Mouse (Mus musculus) forebrain, embryonic 12.5 days (tissue): ENCODE results near the gene Olfr557. TPM values are rescaled to one million over a fixed set of nuclear protein-coding genes. Genes with fewer than 3 reads are reported as not detected.

Experiments used
- ATAC-seq: fragments of 200-750 bp; cut with Nextera tagmentation; 2 replicates; pipeline ENCODE4 v1.8.0; 2017; ENCODE audit warnings: moderate TSS enrichment; ENCODE audit not compliant: low FRiP score
- H3K27ac ChIP-seq: fragments of 300-500 bp; sonication (generic); 2 replicates; pipeline ENCODE4 v1.5.1; 2016; ENCODE audit warnings: mild to moderate bottlenecking
- H3K27me3 ChIP-seq: fragments of 300-500 bp; sonication (generic); 2 replicates; pipeline ENCODE4 v1.6.1; 2016; ENCODE audit warnings: mild to moderate bottlenecking
- H3K36me3 ChIP-seq: fragments of 300-500 bp; sonication (generic); replicated peaks from 2 replicates; pipeline ENCODE4 v1.6.1; 2016; ENCODE audit warnings: mild to moderate bottlenecking
- H3K4me1 ChIP-seq: fragments of 300-500 bp; sonication (generic); 2 replicates; pipeline ENCODE4 v1.6.1; 2016
- H3K4me2 ChIP-seq: fragments of 300-500 bp; sonication (generic); 2 replicates; pipeline ENCODE4 v1.6.1; 2016; ENCODE audit warnings: mild to moderate bottlenecking, moderate library complexity
- H3K4me3 ChIP-seq: fragments of 300-500 bp; sonication (generic); replicated peaks from 2 replicates; pipeline ENCODE4 v1.5.1; 2016; ENCODE audit warnings: mild to moderate bottlenecking
- H3K9ac ChIP-seq: fragments of 300-500 bp; sonication (generic); 2 replicates; pipeline ENCODE4 v1.6.1; 2016; ENCODE audit warnings: mild to moderate bottlenecking
- H3K9me3 ChIP-seq: fragments of 300-500 bp; sonication (generic); 2 replicates; pipeline ENCODE4 v1.6.1; 2016
- WGBS: fragments of 180-500 bp; shearing (Covaris S2); methylation state at CpG from one replicate; pipeline ENCODE4 v1.1.7; 2016; 5-methylcytosine and 5-hydroxymethylcytosine counted together
- polyA plus RNA-seq: library from polyadenylated mRNA; unstranded; fragments of >200 nt; fragmentation: Nextera tagmentation; extraction: Ambion mirVana; gene quantifications from 2 replicates; pipeline ENCODE4 v1.2.1, GENCODE M21; 2016

The Olfr557 gene
- polyA plus RNA-seq, 1 experiment from 2014 or later, result not detected

DNA sequence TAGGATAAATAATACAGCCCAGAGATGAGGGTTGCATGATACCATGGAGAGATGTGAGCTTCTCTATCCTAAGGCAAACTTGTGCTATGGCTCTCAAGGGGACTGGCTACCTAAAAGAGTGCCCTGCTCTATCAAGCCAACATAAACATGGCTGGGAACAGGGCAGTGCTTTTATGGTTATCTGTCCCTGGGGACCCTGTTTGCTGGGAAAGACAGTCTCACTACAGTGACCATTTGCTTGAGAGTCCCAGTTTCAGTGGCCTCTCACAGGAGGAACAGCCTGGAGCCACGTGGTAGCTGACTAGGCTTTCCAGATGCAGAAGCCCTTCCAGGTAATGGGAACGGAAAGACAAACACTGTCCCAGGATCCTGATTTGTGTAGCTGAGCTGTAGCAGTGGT, 42.0 kb downstream of the Olfr557 start:
- Histone ChIP-seq H3K27ac (no peak overlapping the region), H3K4me2 (no peak overlapping the region), H3K36me3 (no peaks in the 10 kb centered on the region), H3K9me3 (no peaks in the 10 kb centered on the region), H3K27me3 (no peaks in the 10 kb centered on the region), H3K4me3 (no peak overlapping the region), H3K4me1 (no peaks in the 10 kb centered on the region), H3K9ac (no peak overlapping the region)
- ATAC-seq, result no peak
- WGBS, result 68% methylated on average over 2 of the region's 2 CpGs

Other genes starting within 250 kb of the Olfr557 start
- 0.45 and 0.89 TPM in 2 replicates for gene Olfr543, start 214.2 kb upstream of the Olfr557 start, polyA plus RNA-seq
- 0.10 and 0.14 TPM in 2 replicates for gene Olfr544, start 207.6 kb upstream of the Olfr557 start, polyA plus RNA-seq
- 0.32 TPM in 1 of 2 replicates, not detected in the other for gene Olfr545, start 196.3 kb upstream of the Olfr557 start, polyA plus RNA-seq
- not detected in 2 replicates for gene Olfr547, start 161.2 kb upstream of the Olfr557 start, polyA plus RNA-seq
- gene Olfr548-ps1, start 155.0 kb upstream of the Olfr557 start, polyA plus RNA-seq, result not detected in 2 replicates
- not detected in 2 replicates for gene Olfr549, start 146.0 kb upstream of the Olfr557 start, polyA plus RNA-seq
- 0.14 and 0.21 TPM in 2 replicates for gene Trim21, start 130.4 kb upstream of the Olfr557 start, polyA plus RNA-seq
- gene Olfr550, start 124.5 kb upstream of the Olfr557 start, polyA plus RNA-seq, result 0.19 TPM in 1 of 2 replicates, not detected in the other
- not detected in 2 replicates for gene Olfr551, start 104.0 kb upstream of the Olfr557 start, polyA plus RNA-seq
- gene Olfr552, start 98.1 kb upstream of the Olfr557 start, polyA plus RNA-seq, result not detected in 2 replicates
- gene Olfr553, start 77.7 kb upstream of the Olfr557 start, polyA plus RNA-seq, result not detected in 2 replicates
- gene Olfr554, start 57.5 kb upstream of the Olfr557 start, polyA plus RNA-seq, result not detected in 2 replicates
- gene Olfr555, start 37.1 kb upstream of the Olfr557 start, polyA plus RNA-seq, result not detected in 2 replicates
- gene Olfr556, start 31.0 kb upstream of the Olfr557 start, polyA plus RNA-seq, result not detected in 2 replicates
- gene Trim68, start 8.6 kb upstream of the Olfr557 start, polyA plus RNA-seq, result 7.5 and 9.8 TPM in 2 replicates
- not detected in 2 replicates for gene Olfr558, start 6.3 kb downstream of the Olfr557 start, polyA plus RNA-seq
- not detected in 2 replicates for gene Olfr33, start 23.2 kb downstream of the Olfr557 start, polyA plus RNA-seq
- not detected in 2 replicates for gene Olfr559, start 31.6 kb downstream of the Olfr557 start, polyA plus RNA-seq
- gene Olfr560, start 63.5 kb downstream of the Olfr557 start, polyA plus RNA-seq, result not detected in 2 replicates
- gene Olfr78, start 63.6 kb downstream of the Olfr557 start, polyA plus RNA-seq, result 0.10 TPM in 1 of 2 replicates, not detected in the other
- gene Olfr561, start 75.3 kb downstream of the Olfr557 start, polyA plus RNA-seq, result not detected in 2 replicates
- not detected in 2 replicates for gene Olfr564, start 107.6 kb downstream of the Olfr557 start, polyA plus RNA-seq
- not detected in 2 replicates for gene Olfr566, start 162.9 kb downstream of the Olfr557 start, polyA plus RNA-seq
- gene Olfr568, start 181.2 kb downstream of the Olfr557 start, polyA plus RNA-seq, result not detected in 2 replicates
- gene Olfr569, start 195.0 kb downstream of the Olfr557 start, polyA plus RNA-seq, result not detected in 2 replicates
- gene Olfr570, start 198.7 kb downstream of the Olfr557 start, polyA plus RNA-seq, result not detected in 2 replicates
- gene Olfr571, start 221.6 kb downstream of the Olfr557 start, polyA plus RNA-seq, result 0.12 and 0.13 TPM in 2 replicates
- gene Olfr572, start 228.5 kb downstream of the Olfr557 start, polyA plus RNA-seq, result not detected in 2 replicates
- gene Olfr573-ps1, start 246.7 kb downstream of the Olfr557 start, polyA plus RNA-seq, result not detected in 2 replicates